Mouse (Mus musculus) liver, embryonic 16.5 days (tissue): ENCODE data around the gene Pgc. TPM values are rescaled to one million over a fixed set of nuclear protein-coding genes. Genes with fewer than 3 reads are reported as not detected.

Experiments
- ATAC-seq: fragments of 200-750 bp; cut with Nextera tagmentation; 2 replicates; pipeline ENCODE4 v1.8.0; 2017; ENCODE audit warnings: low read depth, mild to moderate bottlenecking, moderate number of reproducible peaks, moderate library complexity
- H3K27ac ChIP-seq: fragments of 300-500 bp; sonication (generic); 2 replicates; pipeline ENCODE4 v1.5.1; 2014; ENCODE audit warnings: mild to moderate bottlenecking, low read length
- H3K27me3 ChIP-seq: fragments of 300-500 bp; sonication (generic); 2 replicates; pipeline ENCODE4 v1.6.1; 2014; ENCODE audit warnings: low read depth, low read length, mixed read lengths; ENCODE audit not compliant: control insufficient read depth, insufficient read depth
- H3K36me3 ChIP-seq: fragments of 300-500 bp; sonication (generic); 2 replicates; pipeline ENCODE4 v1.6.1; 2014; ENCODE audit warnings: mild to moderate bottlenecking; ENCODE audit not compliant: control insufficient read depth, insufficient read depth
- H3K4me1 ChIP-seq: fragments of 300-500 bp; sonication (generic); 2 replicates; pipeline ENCODE4 v1.6.1; 2014; ENCODE audit warnings: low read depth, low read length, mixed read lengths; ENCODE audit not compliant: control insufficient read depth
- H3K4me2 ChIP-seq: fragments of 300-500 bp; sonication (generic); 2 replicates; pipeline ENCODE4 v1.6.1; 2014; ENCODE audit warnings: low read depth, low read length, mixed read lengths
- H3K4me3 ChIP-seq: fragments of 300-500 bp; sonication (generic); 2 replicates; pipeline ENCODE4 v1.5.1; 2014; ENCODE audit warnings: low read depth, mild to moderate bottlenecking, low read length
- H3K9ac ChIP-seq: fragments of 300-500 bp; sonication (generic); 2 replicates; pipeline ENCODE4 v1.6.1; 2014; ENCODE audit warnings: low read depth, low read length
- H3K9me3 ChIP-seq: fragments of 300-500 bp; sonication (generic); replicated peaks from 2 replicates; pipeline ENCODE4 v1.6.1; 2016; ENCODE audit warnings: low read length; ENCODE audit not compliant: control insufficient read depth
- WGBS: fragments of 180-500 bp; shearing (Covaris S2); extraction: QIAGEN DNeasy Blood & Tissue Kit; methylation state at CpG from one replicate; pipeline ENCODE4 v1.1.7; 2014; ENCODE audit not compliant: insufficient replicate concordance; 5-methylcytosine and 5-hydroxymethylcytosine counted together
- polyA plus RNA-seq: library from polyadenylated mRNA; unstranded; fragments of >200 nt; fragmentation: Nextera tagmentation; extraction: Ambion mirVana; gene quantifications from 2 replicates; pipeline ENCODE4 v1.2.1, GENCODE M21; 2015

Gene Pgc
- polyA plus RNA-seq = not detected in 2 replicates

DNA sequence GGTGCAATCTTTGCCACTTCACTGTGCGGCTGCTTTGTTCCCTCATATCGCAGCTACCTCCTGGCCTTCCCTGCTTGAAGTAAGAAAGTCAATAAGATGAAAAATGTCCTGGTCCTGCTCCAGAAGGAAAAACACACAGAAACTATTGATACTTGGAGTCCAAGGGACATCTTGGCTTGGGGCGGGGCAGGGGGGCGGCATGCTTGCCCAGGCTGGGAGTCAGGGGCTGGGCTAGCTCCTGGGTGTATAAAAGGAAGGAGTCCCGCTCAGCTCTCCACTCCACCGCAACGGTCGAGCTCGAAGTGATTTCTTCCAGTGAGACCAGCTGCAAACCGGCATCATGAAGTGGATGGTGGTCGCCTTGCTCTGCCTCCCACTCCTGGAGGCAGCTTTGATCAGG, at the start of gene Pgc:
Gene Pgc, plus strand, starts transcription at position 277 of the 400 bp plus-strand sequence.
- Histone ChIP-seq H3K36me3 (no peaks in the 10 kb centered on the region), H3K4me3 (no peak within 1 kb of the TSS), H3K4me2 (no peak within 1 kb of the TSS), H3K4me1 (no peaks in the 10 kb centered on the region), H3K27me3 (no peaks in the 10 kb centered on the region), H3K27ac (no peak within 1 kb of the TSS), H3K9me3 (no peaks in the 10 kb centered on the region), H3K9ac (no peak within 1 kb of the TSS)
- 71% methylated on average over 11 of the region's 11 CpGs for WGBS
- ATAC-seq = no peak

GRCm38 (mm10) chr17:47678238-47678637, 48.4 kb upstream of the Pgc start:
- H3K4me1 ChIP-seq = no peaks in the 10 kb centered on the region
- no peak overlapping the region for H3K9ac ChIP-seq
- H3K36me3 ChIP-seq = peaks cover 25% of the 10 kb centered on the region
- ATAC-seq = peak; percentile 81
- H3K27ac ChIP-seq = no peak overlapping the region
- no peaks in the 10 kb centered on the region for H3K27me3 ChIP-seq
- no peak overlapping the region for H3K4me3 ChIP-seq
- H3K4me2 ChIP-seq = no peak overlapping the region
- WGBS = 82% methylated on average over 5 of the region's 5 CpGs
- H3K9me3 ChIP-seq = no peaks in the 10 kb centered on the region

- H3K4me2 ChIP-seq = no peak overlapping the region
- no peak overlapping the region for H3K27ac ChIP-seq
- H3K27me3 ChIP-seq = no peaks in the 10 kb centered on the region
- H3K36me3 ChIP-seq = peaks cover 25% of the 10 kb centered on the region
- H3K9ac ChIP-seq = no peak overlapping the region
- no peak overlapping the region for H3K4me3 ChIP-seq
- no peaks in the 10 kb centered on the region for H3K4me1 ChIP-seq
- no peaks in the 10 kb centered on the region for H3K9me3 ChIP-seq
- 80% methylated on average over 5 of the region's 5 CpGs for WGBS
- no peak for ATAC-seq
Measured at GRCm38 (mm10) chr17:47678702-47679101, 47.9 kb upstream of the Pgc start.

DNA sequence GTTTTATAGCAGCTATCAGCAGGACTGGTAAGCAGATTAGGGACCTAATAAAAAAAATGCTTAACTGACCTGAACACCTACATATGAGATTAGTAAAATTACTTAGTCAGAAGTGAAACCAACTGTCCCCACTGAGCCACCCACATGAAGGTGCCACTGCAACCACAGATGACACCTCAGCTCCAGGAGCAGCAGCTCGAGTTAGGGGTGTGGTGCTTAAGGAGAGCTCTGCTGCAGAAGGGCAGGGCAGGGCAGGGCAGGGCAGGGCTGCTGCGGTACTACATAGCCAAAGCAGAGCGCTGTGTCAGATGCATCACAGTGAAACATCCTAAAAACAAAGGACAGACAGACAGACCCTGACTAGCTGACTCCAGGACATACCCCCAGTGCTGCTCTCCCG, 43.8 kb upstream of the Pgc start:
- H3K9me3 ChIP-seq = no peaks in the 10 kb centered on the region
- peaks cover 24% of the 10 kb centered on the region for H3K36me3 ChIP-seq

GRCm38 (mm10) chr17:47687409-47688343, 39.0 kb upstream of the Pgc start:
- peaks cover 3% of the 10 kb centered on the region; the same call in 1 of the 2 replicates for H3K36me3 ChIP-seq
- peaks cover 21% of the 10 kb centered on the region for H3K4me1 ChIP-seq
- peak; percentile 86 for ATAC-seq
- H3K9ac ChIP-seq = peak overlapping the region; percentile 77
- H3K27ac ChIP-seq = peak overlapping the region; percentile 79
- peak overlapping the region; percentile 95 for H3K4me2 ChIP-seq
- no peaks in the 10 kb centered on the region for H3K27me3 ChIP-seq
- no peaks in the 10 kb centered on the region for H3K9me3 ChIP-seq
- under 1% methylated on average over 70 of the region's 70 CpGs for WGBS
- peak overlapping the region; percentile 83 for H3K4me3 ChIP-seq

More for the DNA sequence above, 43.8 kb upstream of the Pgc start:
- H3K9ac ChIP-seq = no peak overlapping the region
- 56% methylated on average over 4 of the region's 4 CpGs for WGBS
- no peaks in the 10 kb centered on the region for H3K27me3 ChIP-seq
- H3K4me2 ChIP-seq = no peak overlapping the region
- no peak overlapping the region for H3K4me3 ChIP-seq
- no peak for ATAC-seq
- peaks cover 13% of the 10 kb centered on the region for H3K4me1 ChIP-seq
- H3K27ac ChIP-seq = no peak overlapping the region

GRCm38 (mm10) chr17:47688344-47688607, 38.4 kb upstream of the Pgc start, which contains the start of gene Tomm6:
Gene Tomm6, minus strand, starts transcription at chr17:47688386.
- Histone ChIP-seq H3K4me1 (peaks cover 21% of the 10 kb centered on the region), H3K27me3 (no peaks in the 10 kb centered on the region), H3K27ac (peak within 1 kb of the TSS; percentile 79), H3K4me3 (peak within 1 kb of the TSS; percentile 83), H3K4me2 (peak within 1 kb of the TSS; percentile 95), H3K9me3 (no peaks in the 10 kb centered on the region), H3K36me3 (peaks cover 3% of the 10 kb centered on the region; the same call in 1 of the 2 replicates), H3K9ac (peak within 1 kb of the TSS; percentile 77)
- ATAC-seq = no peak
- WGBS = 0% methylated on average over 9 of the region's 9 CpGs

GRCm38 (mm10) chr17:47688608-47689575, 37.8 kb upstream of the Pgc start, which contains the start of gene Frs3:
Gene Frs3, plus strand, starts transcription at chr17:47689030.
- peaks cover 3% of the 10 kb centered on the region; the same call in 1 of the 2 replicates for H3K36me3 ChIP-seq
- peak; percentile 57 for ATAC-seq
- H3K4me1 ChIP-seq = peaks cover 23% of the 10 kb centered on the region
- peak within 1 kb of the TSS; percentile 79 for H3K27ac ChIP-seq
- WGBS = 1% methylated on average over 58 of the region's 58 CpGs
- H3K4me2 ChIP-seq = peak within 1 kb of the TSS; percentile 95
- no peaks in the 10 kb centered on the region for H3K9me3 ChIP-seq
- peak within 1 kb of the TSS; percentile 77 for H3K9ac ChIP-seq
- H3K27me3 ChIP-seq = no peaks in the 10 kb centered on the region; the same call in 1 of the 2 replicates
- peak within 1 kb of the TSS; percentile 83 for H3K4me3 ChIP-seq

- H3K4me3 ChIP-seq = no peak overlapping the region
- no peaks in the 10 kb centered on the region for H3K36me3 ChIP-seq
- H3K4me1 ChIP-seq = peaks cover 30% of the 10 kb centered on the region
- peaks cover 2% of the 10 kb centered on the region for H3K27me3 ChIP-seq
- H3K27ac ChIP-seq = no peak overlapping the region
- no peaks in the 10 kb centered on the region for H3K9me3 ChIP-seq
- H3K4me2 ChIP-seq = no peak overlapping the region
- 76% methylated on average over 8 of the region's 8 CpGs for WGBS
- no peak for ATAC-seq
- no peak overlapping the region for H3K9ac ChIP-seq
Measured at GRCm38 (mm10) chr17:47689894-47690293, 36.7 kb upstream of the Pgc start.
